Mouse (Mus musculus): ENCODE results near the gene Fras1. TPM values are rescaled to one million over a fixed set of nuclear protein-coding genes. Genes with fewer than 3 reads are reported as not detected.

Gene Fras1
- polyA plus RNA-seq, 1 experiment from 2014 or later = 10.8 TPM

DNA sequence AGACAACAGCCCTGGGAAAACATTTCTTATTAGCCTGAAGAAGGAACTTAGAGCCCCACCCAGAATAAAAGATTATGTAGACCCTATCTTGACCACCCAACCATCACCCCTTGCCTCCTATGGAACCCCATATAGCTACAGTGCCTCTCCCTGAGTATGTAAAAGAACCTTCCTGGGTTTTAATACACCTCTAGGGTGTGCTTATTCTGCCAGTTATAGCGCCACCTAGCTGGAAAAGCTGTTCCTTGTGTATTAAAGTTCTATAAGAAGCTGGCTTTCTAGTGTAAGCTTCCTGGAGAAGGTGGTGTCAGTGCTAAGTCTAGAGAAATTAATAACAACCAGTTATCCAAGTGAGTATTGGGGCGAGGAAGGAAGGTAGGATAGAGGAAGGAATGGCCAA, 303.7 kb downstream of the Fras1 start:
- no peaks in the 10 kb centered on the region for H3K9me3 ChIP-seq
- no peaks in the 10 kb centered on the region for H3K36me3 ChIP-seq (replicated peaks)
- H3K4me1 ChIP-seq = no peaks in the 10 kb centered on the region
- H3K4me2 ChIP-seq = no peak overlapping the region
- no peak for ATAC-seq (ENCODE audit: low FRiP score)
- 36% methylated on average over 2 of the region's 2 CpGs for WGBS
- H3K27ac ChIP-seq = no peak overlapping the region
- no peak overlapping the region for H3K9ac ChIP-seq
- H3K27me3 ChIP-seq = no peaks in the 10 kb centered on the region
- no peak overlapping the region for H3K4me3 ChIP-seq (replicated peaks)

GRCm38 (mm10) chr5:96681085-96681484, 307.3 kb downstream of the Fras1 start:
- Histone ChIP-seq H3K36me3 (replicated peaks) (no peaks in the 10 kb centered on the region; the same call in 1 of the 2 replicates), H3K27ac (no peak overlapping the region), H3K4me1 (no peaks in the 10 kb centered on the region), H3K27me3 (no peaks in the 10 kb centered on the region), H3K4me2 (no peak overlapping the region), H3K9me3 (no peaks in the 10 kb centered on the region), H3K9ac (no peak overlapping the region), H3K4me3 (replicated peaks) (no peak overlapping the region)
- no peak for ATAC-seq (ENCODE audit: low FRiP score)
- WGBS = 40% methylated on average over 3 of the region's 3 CpGs

GRCm38 (mm10) chr5:96682777-96683176, 309.0 kb downstream of the Fras1 start:
- Histone ChIP-seq H3K9me3 (no peaks in the 10 kb centered on the region), H3K9ac (no peak overlapping the region), H3K4me3 (replicated peaks) (no peak overlapping the region), H3K27me3 (no peaks in the 10 kb centered on the region), H3K4me1 (no peaks in the 10 kb centered on the region), H3K27ac (no peak overlapping the region), H3K4me2 (no peak overlapping the region), H3K36me3 (replicated peaks) (no peaks in the 10 kb centered on the region; the same call in 1 of the 2 replicates)
- no peak for ATAC-seq (ENCODE audit: low FRiP score)
- 82% methylated on average over 2 of the region's 2 CpGs for WGBS

DNA sequence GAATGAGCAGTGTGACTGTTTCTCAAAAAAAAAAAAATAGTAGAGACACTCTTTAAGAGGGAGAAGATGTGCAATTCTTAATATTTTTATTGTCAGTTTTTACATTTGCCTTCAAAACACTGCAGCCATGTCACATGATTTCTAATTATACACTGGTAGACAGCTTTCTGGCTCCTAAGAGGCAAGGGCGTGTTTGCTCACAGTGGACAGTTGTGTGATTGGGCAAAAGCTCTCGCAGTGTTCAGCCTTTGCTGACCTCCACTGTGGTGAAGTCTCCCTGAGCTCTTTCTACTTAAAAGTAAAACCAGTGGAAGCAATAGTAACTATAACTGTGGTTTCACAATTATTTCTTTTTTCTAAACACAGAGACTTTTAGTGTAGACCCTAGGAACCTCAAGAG, 315.1 kb downstream of the Fras1 start:
- Histone ChIP-seq H3K4me2 (no peak overlapping the region), H3K4me1 (0 out of 2 replicates have a peak, but pooled peaks cover 3% of the 10 kb centered on the region), H3K36me3 (replicated peaks) (no peaks in the 10 kb centered on the region; the same call in 1 of the 2 replicates), H3K9ac (no peak overlapping the region), H3K4me3 (replicated peaks) (no peak overlapping the region), H3K9me3 (no peaks in the 10 kb centered on the region), H3K27me3 (no peaks in the 10 kb centered on the region), H3K27ac (no peak overlapping the region)
- no peak for ATAC-seq (ENCODE audit: low FRiP score)
- 89% methylated on average over 2 of the region's 2 CpGs for WGBS

GRCm38 (mm10) chr5:96698972-96699371, 325.2 kb downstream of the Fras1 start:
- no peaks in the 10 kb centered on the region for H3K27me3 ChIP-seq

GRCm38 (mm10) chr5:96702706-96703625, 329.2 kb downstream of the Fras1 start:
- no peak overlapping the region for H3K4me3 ChIP-seq (replicated peaks)
- no peak overlapping the region for H3K9ac ChIP-seq
- 46% methylated on average over 22 of the region's 22 CpGs for WGBS
- H3K27ac ChIP-seq = peak overlapping the region; percentile 42; the same call in 1 of the 2 replicates
- ATAC-seq (ENCODE audit: low FRiP score) = peak; percentile 85
- H3K4me1 ChIP-seq = peaks cover 11% of the 10 kb centered on the region
- H3K27me3 ChIP-seq = no peaks in the 10 kb centered on the region
- peak overlapping the region; percentile 5; the same call in 1 of the 2 replicates for H3K4me2 ChIP-seq
- H3K9me3 ChIP-seq = no peaks in the 10 kb centered on the region
- no peaks in the 10 kb centered on the region for H3K36me3 ChIP-seq (replicated peaks)

More at GRCm38 (mm10) chr5:96698972-96699371, 325.2 kb downstream of the Fras1 start:
- Histone ChIP-seq H3K9ac (no peak overlapping the region), H3K4me2 (no peak overlapping the region), H3K9me3 (no peaks in the 10 kb centered on the region), H3K27ac (no peak overlapping the region), H3K4me3 (replicated peaks) (no peak overlapping the region), H3K4me1 (peaks cover 11% of the 10 kb centered on the region), H3K36me3 (replicated peaks) (no peaks in the 10 kb centered on the region)
- whole genome bisulfite sequencing = 85% methylated on average over 8 of the region's 8 CpGs
- ATAC-seq (ENCODE audit: low FRiP score) = no peak

GRCm38 (mm10) chr5:96708515-96708914, 334.8 kb downstream of the Fras1 start:
- no peak for ATAC-seq (ENCODE audit: low FRiP score)
- no peaks in the 10 kb centered on the region for H3K9me3 ChIP-seq
- WGBS = 65% methylated on average over 10 of the region's 10 CpGs

GRCm38 (mm10) chr5:96712089-96712684, 338.4 kb downstream of the Fras1 start:
- no peak overlapping the region for H3K27ac ChIP-seq
- no peak for ATAC-seq (ENCODE audit: low FRiP score)

More at GRCm38 (mm10) chr5:96708515-96708914, 334.8 kb downstream of the Fras1 start:
- H3K36me3 ChIP-seq (replicated peaks) = no peaks in the 10 kb centered on the region
- no peak overlapping the region for H3K9ac ChIP-seq
- H3K4me2 ChIP-seq = no peak overlapping the region
- no peak overlapping the region for H3K4me3 ChIP-seq (replicated peaks)
- no peak overlapping the region for H3K27ac ChIP-seq
- H3K27me3 ChIP-seq = no peaks in the 10 kb centered on the region
- no peaks in the 10 kb centered on the region; the same call in 1 of the 2 replicates for H3K4me1 ChIP-seq

DNA sequence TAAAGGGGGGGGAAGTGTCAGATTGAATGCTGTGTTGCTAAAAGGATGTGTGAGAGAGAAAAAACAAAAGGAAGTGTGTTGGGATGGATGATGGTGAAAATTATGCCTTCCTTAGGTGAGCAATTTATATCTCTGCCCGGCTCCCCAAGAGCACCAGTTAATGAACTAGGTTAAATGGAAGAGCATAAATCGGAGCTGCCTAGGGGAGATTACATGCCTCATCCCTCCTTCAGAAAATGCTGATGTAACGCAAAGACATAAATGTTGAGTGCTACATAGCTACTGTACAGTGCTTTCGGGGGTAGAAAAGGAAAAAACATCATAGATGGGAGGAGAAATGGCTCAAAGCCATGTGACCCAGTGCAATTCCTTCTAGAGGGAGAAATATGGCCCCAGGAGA, 339.0 kb downstream of the Fras1 start:
- ATAC-seq (ENCODE audit: low FRiP score) = no peak

More at GRCm38 (mm10) chr5:96712089-96712684, 338.4 kb downstream of the Fras1 start:
- Histone ChIP-seq H3K9ac (no peak overlapping the region), H3K27me3 (no peaks in the 10 kb centered on the region), H3K4me1 (peaks cover 5% of the 10 kb centered on the region), H3K9me3 (no peaks in the 10 kb centered on the region), H3K4me3 (replicated peaks) (no peak overlapping the region), H3K36me3 (replicated peaks) (no peaks in the 10 kb centered on the region), H3K4me2 (no peak overlapping the region)
- WGBS = 68% methylated on average over 12 of the region's 12 CpGs

GRCm38 (mm10) chr5:96716273-96717034, 342.7 kb downstream of the Fras1 start:
- no peak for ATAC-seq (ENCODE audit: low FRiP score)
- no peaks in the 10 kb centered on the region for H3K36me3 ChIP-seq (replicated peaks)
- H3K27me3 ChIP-seq = no peaks in the 10 kb centered on the region
- H3K27ac ChIP-seq = 0 out of 2 replicates have a peak overlapping the region, but pooled peaks have one; percentile 31
- peaks cover 5% of the 10 kb centered on the region for H3K4me1 ChIP-seq
- no peak overlapping the region for H3K4me3 ChIP-seq (replicated peaks)
- WGBS = 54% methylated on average over 8 of the region's 8 CpGs
- H3K9me3 ChIP-seq = no peaks in the 10 kb centered on the region
- H3K4me2 ChIP-seq = no peak overlapping the region
- H3K9ac ChIP-seq = no peak overlapping the region

More for the DNA sequence above, 339.0 kb downstream of the Fras1 start:
- H3K9ac ChIP-seq = no peak overlapping the region
- WGBS = 92% methylated on average over 4 of the region's 4 CpGs
- no peak overlapping the region for H3K4me3 ChIP-seq (replicated peaks)
- H3K4me2 ChIP-seq = no peak overlapping the region
- peaks cover 5% of the 10 kb centered on the region for H3K4me1 ChIP-seq
- H3K27me3 ChIP-seq = no peaks in the 10 kb centered on the region
- H3K36me3 ChIP-seq (replicated peaks) = no peaks in the 10 kb centered on the region
- H3K27ac ChIP-seq = no peak overlapping the region
- no peaks in the 10 kb centered on the region for H3K9me3 ChIP-seq

DNA sequence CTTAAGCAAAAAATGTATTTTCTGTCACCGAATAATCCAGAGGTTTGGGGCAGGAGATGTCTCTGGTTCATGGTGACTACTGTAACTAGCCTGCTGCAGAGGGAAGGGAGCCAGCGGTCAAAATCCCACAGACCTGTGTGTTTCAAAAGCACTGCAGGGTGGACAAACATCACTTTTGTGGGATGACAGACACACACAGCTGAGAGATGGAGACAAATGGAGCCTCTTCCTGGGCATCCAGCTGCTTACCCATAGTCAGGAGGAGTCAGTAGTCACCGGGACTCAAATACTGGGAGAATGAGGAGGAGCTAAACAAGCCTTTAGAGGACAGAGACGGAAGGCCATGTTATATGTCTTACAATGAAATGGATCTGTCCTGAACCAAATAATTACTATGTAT, 343.9 kb downstream of the Fras1 start:
- H3K4me2 ChIP-seq = no peak overlapping the region
- no peaks in the 10 kb centered on the region for H3K9me3 ChIP-seq
- 96% methylated on average over 4 of the region's 4 CpGs for WGBS
- no peaks in the 10 kb centered on the region for H3K36me3 ChIP-seq (replicated peaks)
- no peak overlapping the region for H3K4me3 ChIP-seq (replicated peaks)
- no peak overlapping the region for H3K9ac ChIP-seq
- peaks cover 5% of the 10 kb centered on the region for H3K4me1 ChIP-seq
- no peaks in the 10 kb centered on the region for H3K27me3 ChIP-seq
- no peak for ATAC-seq (ENCODE audit: low FRiP score)
- H3K27ac ChIP-seq = no peak overlapping the region

- H3K27ac ChIP-seq = no peak overlapping the region
- H3K9ac ChIP-seq = no peak overlapping the region
- no peak overlapping the region for H3K4me3 ChIP-seq (replicated peaks)
- H3K4me2 ChIP-seq = no peak overlapping the region
- ATAC-seq (ENCODE audit: low FRiP score) = no peak
- H3K4me1 ChIP-seq = peaks cover 5% of the 10 kb centered on the region
- 84% methylated on average over 5 of the region's 5 CpGs for WGBS
- no peaks in the 10 kb centered on the region for H3K9me3 ChIP-seq
- no peaks in the 10 kb centered on the region for H3K36me3 ChIP-seq (replicated peaks)
- H3K27me3 ChIP-seq = no peaks in the 10 kb centered on the region
These were observed 344.8 kb downstream of the Fras1 start for GRCm38 (mm10) chr5:96718601-96719000.

Data from forebrain, embryonic 12.5 days (tissue).